Mouse (Mus musculus) spleen, adult 12 weeks (tissue): ENCODE measurements around the gene E330014E10Rik.
"Not testable (repeated sequence)": the region's sequence is repeated elsewhere in the genome, so short reads cannot be mapped to it uniquely, and the experiment has no call there.

ENCODE experiments used
- DNase-seq: peaks from one replicate; pipeline ENCODE4 v3.0.0; 2022; ENCODE audit warnings: low spot score

Gene E330014E10Rik

DNA sequence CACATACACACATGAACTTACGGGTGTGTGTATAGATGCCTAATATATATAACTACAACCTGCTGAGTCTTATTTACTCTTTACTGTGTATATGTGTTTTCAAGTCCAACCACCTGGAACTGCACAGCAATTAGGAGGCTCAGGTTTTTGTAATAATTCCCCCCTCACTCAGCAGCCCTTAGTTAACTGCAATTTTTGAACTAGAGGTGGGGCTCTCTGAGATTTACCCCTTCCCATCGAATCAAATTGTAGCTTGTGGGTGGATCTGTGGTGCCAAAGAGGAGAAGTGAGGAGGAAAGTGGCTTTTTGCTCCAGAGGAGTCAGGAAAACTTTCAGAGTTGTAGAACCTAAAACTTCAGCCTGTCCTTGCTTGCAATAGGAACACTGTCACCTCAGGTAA lies at the start of gene E330014E10Rik:
Gene E330014E10Rik, plus strand, starts transcription at position 301 of the 400 bp plus-strand sequence.
- not testable (repeated sequence) for DNase-seq

- not testable (repeated sequence) for DNase-seq
Observed at GRCm38 (mm10) chr5:95736073-95736472, 39.7 kb upstream of the E330014E10Rik start, which contains the start of gene Gm7978. Gm7978 (minus strand) TSS chr5:95736173.

- DNase-seq, result not testable (repeated sequence)
Observed at GRCm38 (mm10) chr5:95741714-95742113, 34.1 kb upstream of the E330014E10Rik start, which contains the start of gene Gm7982. Gm7982 (plus strand) TSS chr5:95742014.

GRCm38 (mm10) chr5:95810841-95811240 lies 35.1 kb downstream of the E330014E10Rik start:
- DNase-seq, result not testable (repeated sequence)

- DNase-seq, result no peak
Observed at GRCm38 (mm10) chr5:95836580-95836979, 60.8 kb downstream of the E330014E10Rik start.

GRCm38 (mm10) chr5:95854030-95854429 lies 78.2 kb downstream of the E330014E10Rik start:
- DNase-seq, result no peak
